Mouse (Mus musculus): ENCODE results near the gene Auts2. TPM values are rescaled to one million over a fixed set of nuclear protein-coding genes. Genes with fewer than 3 reads are reported as not detected.

The Auts2 gene
- polyA plus RNA-seq, 2 experiments, result 38.3 to 50.8 TPM

DNA sequence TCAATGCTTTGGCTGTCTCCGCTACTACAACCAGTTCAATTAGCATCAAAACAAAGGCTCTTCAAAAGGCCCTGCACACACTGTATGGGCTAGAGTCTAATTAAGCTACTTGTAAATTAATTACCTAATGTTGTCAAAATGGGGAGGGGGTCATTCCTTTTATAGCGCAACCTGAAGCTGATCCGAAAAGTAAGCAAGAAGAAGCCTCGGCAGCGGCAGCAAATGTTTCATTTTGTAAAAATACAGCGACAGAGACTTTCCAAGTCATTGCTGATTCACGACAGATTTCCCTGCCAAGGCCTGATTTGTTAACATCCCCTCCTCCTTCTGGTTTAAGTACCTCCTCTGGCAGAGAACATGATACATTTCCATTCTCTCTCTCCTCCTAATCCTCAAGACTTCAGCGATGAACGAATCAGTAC, 33.7 kb downstream of the Auts2 start:
- no peaks in the 10 kb centered on the region for H3K36me3 ChIP-seq (ENCODE audit: control insufficient read depth, insufficient read depth, low read length)
- no peak overlapping the region for H3K27ac ChIP-seq (replicated peaks; ENCODE audit: low read depth, low read length)
- TF ChIP-seq POLR2A (IDR thresholded peaks at IDR 0.05; ENCODE audit: borderline replicate concordance, extremely low read depth, insufficient read depth, insufficient read length), result no peak
- H3K27me3 ChIP-seq (ENCODE audit: control insufficient read depth, insufficient read depth, low read length), result no peaks in the 10 kb centered on the region
- no peak overlapping the region for H3K9ac ChIP-seq (ENCODE audit: low read depth, low read length, severe bottlenecking)
- no peak overlapping the region for H3K4me3 ChIP-seq (replicated peaks; ENCODE audit: low read length)
- WGBS, result 30% methylated on average over 9 of the region's 9 CpGs
- no peaks in the 10 kb centered on the region for H3K9me3 ChIP-seq (ENCODE audit: control insufficient read depth, low read length)
- ATAC-seq (ENCODE audit: low FRiP score, low read depth) (no peak), DNase-seq (ENCODE audit: low spot score) (no peak)
- H3K4me2 ChIP-seq (replicated peaks; ENCODE audit: low read depth, low read length, severe bottlenecking), result no peak overlapping the region
- H3K4me1 ChIP-seq (ENCODE audit: control insufficient read depth, insufficient read depth, low read length), result peaks cover 25% of the 10 kb centered on the region

DNA sequence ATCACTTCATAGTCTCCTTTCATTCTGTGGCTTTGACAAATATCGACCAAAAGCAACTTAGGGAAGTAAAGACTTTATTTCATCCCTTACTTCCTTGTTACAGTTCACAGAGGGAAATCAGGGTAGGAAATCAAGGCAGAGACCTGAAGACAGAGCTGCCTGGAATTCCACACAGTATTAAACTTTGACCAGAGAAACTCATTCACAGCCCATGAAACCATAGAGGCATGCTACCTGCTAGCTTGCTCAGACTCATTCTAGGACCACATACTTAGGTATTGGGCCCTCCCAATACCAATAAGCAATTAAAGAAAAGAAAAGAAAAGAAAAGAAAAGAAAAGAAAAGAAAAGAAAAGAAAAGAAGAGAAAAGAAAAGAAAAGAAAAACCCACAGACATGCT, 38.3 kb downstream of the Auts2 start:
- Histone ChIP-seq H3K9me3 (ENCODE audit: control insufficient read depth, low read length) (no peaks in the 10 kb centered on the region), H3K27me3 (ENCODE audit: control insufficient read depth, insufficient read depth, low read length) (no peaks in the 10 kb centered on the region), H3K36me3 (ENCODE audit: control insufficient read depth, insufficient read depth, low read length) (no peaks in the 10 kb centered on the region), H3K4me3 (replicated peaks; ENCODE audit: low read length) (no peak overlapping the region), H3K4me1 (ENCODE audit: control insufficient read depth, insufficient read depth, low read length) (peaks cover 42% of the 10 kb centered on the region), H3K9ac (ENCODE audit: low read depth, low read length, severe bottlenecking) (no peak overlapping the region), H3K4me2 (replicated peaks; ENCODE audit: low read depth, low read length, severe bottlenecking) (no peak overlapping the region), H3K27ac (replicated peaks; ENCODE audit: low read depth, low read length) (no peak overlapping the region)
- 90% methylated on average over 1 of the region's 1 CpGs for WGBS
- ATAC-seq (ENCODE audit: low FRiP score, low read depth) (no peak), DNase-seq (ENCODE audit: low spot score) (no peak)
- no peak for TF ChIP-seq POLR2A (IDR thresholded peaks at IDR 0.05; ENCODE audit: borderline replicate concordance, extremely low read depth, insufficient read depth, insufficient read length)

GRCm38 (mm10) chr5:132503431-132503830, 39.7 kb downstream of the Auts2 start:
- no peak for ATAC-seq (ENCODE audit: low FRiP score, low read depth)
- H3K27ac ChIP-seq (replicated peaks; ENCODE audit: low read depth, low read length), result no peak overlapping the region
- H3K4me3 ChIP-seq (replicated peaks; ENCODE audit: low read length), result no peak overlapping the region
- H3K4me2 ChIP-seq (replicated peaks; ENCODE audit: low read depth, low read length, severe bottlenecking), result no peak overlapping the region
- no peak for DNase-seq (ENCODE audit: low spot score)
- H3K9ac ChIP-seq (ENCODE audit: low read depth, low read length, severe bottlenecking), result no peak overlapping the region
- no peaks in the 10 kb centered on the region for H3K9me3 ChIP-seq (ENCODE audit: control insufficient read depth, low read length)
- 92% methylated on average over 2 of the region's 2 CpGs for WGBS
- H3K36me3 ChIP-seq (ENCODE audit: control insufficient read depth, insufficient read depth, low read length), result no peaks in the 10 kb centered on the region
- no peaks in the 10 kb centered on the region for H3K27me3 ChIP-seq (ENCODE audit: control insufficient read depth, insufficient read depth, low read length)
- peaks cover 38% of the 10 kb centered on the region for H3K4me1 ChIP-seq (ENCODE audit: control insufficient read depth, insufficient read depth, low read length)
- no peak for TF ChIP-seq POLR2A (IDR thresholded peaks at IDR 0.05; ENCODE audit: borderline replicate concordance, extremely low read depth, insufficient read depth, insufficient read length)

- 9% methylated on average over 5 of the region's 5 CpGs for WGBS
- Histone ChIP-seq H3K4me1 (ENCODE audit: control insufficient read depth, insufficient read depth, low read length) (peaks cover 34% of the 10 kb centered on the region), H3K27ac (replicated peaks; ENCODE audit: low read depth, low read length) (no peak overlapping the region), H3K4me2 (replicated peaks; ENCODE audit: low read depth, low read length, severe bottlenecking) (no peak overlapping the region), H3K36me3 (ENCODE audit: control insufficient read depth, insufficient read depth, low read length) (no peaks in the 10 kb centered on the region), H3K9me3 (ENCODE audit: control insufficient read depth, low read length) (no peaks in the 10 kb centered on the region), H3K9ac (ENCODE audit: low read depth, low read length, severe bottlenecking) (no peak overlapping the region), H3K27me3 (ENCODE audit: control insufficient read depth, insufficient read depth, low read length) (no peaks in the 10 kb centered on the region), H3K4me3 (replicated peaks; ENCODE audit: low read length) (no peak overlapping the region)
- TF ChIP-seq POLR2A (IDR thresholded peaks at IDR 0.05; ENCODE audit: borderline replicate concordance, extremely low read depth, insufficient read depth, insufficient read length), result no peak
- DNase-seq (ENCODE audit: low spot score), result no peak
- ATAC-seq (ENCODE audit: low FRiP score, low read depth), result no peak
Observed at GRCm38 (mm10) chr5:132502036-132502435, 41.1 kb downstream of the Auts2 start.

- Histone ChIP-seq H3K4me2 (replicated peaks; ENCODE audit: low read depth, low read length, severe bottlenecking) (0 out of 2 replicates have a peak overlapping the region, but pooled peaks have one; percentile 1), H3K9me3 (ENCODE audit: control insufficient read depth, low read length) (no peaks in the 10 kb centered on the region), H3K27me3 (ENCODE audit: control insufficient read depth, insufficient read depth, low read length) (no peaks in the 10 kb centered on the region), H3K27ac (replicated peaks; ENCODE audit: low read depth, low read length) (no peak overlapping the region), H3K4me1 (ENCODE audit: control insufficient read depth, insufficient read depth, low read length) (peaks cover 26% of the 10 kb centered on the region), H3K4me3 (replicated peaks; ENCODE audit: low read length) (no peak overlapping the region), H3K36me3 (ENCODE audit: control insufficient read depth, insufficient read depth, low read length) (no peaks in the 10 kb centered on the region), H3K9ac (ENCODE audit: low read depth, low read length, severe bottlenecking) (no peak overlapping the region)
- no peak for DNase-seq (ENCODE audit: low spot score)
- no peak for TF ChIP-seq POLR2A (IDR thresholded peaks at IDR 0.05; ENCODE audit: borderline replicate concordance, extremely low read depth, insufficient read depth, insufficient read length)
- WGBS, result 9% methylated on average over 3 of the region's 3 CpGs
- ATAC-seq (ENCODE audit: low FRiP score, low read depth), result no peak
Observed at GRCm38 (mm10) chr5:132500817-132501231, 42.3 kb downstream of the Auts2 start.

DNA sequence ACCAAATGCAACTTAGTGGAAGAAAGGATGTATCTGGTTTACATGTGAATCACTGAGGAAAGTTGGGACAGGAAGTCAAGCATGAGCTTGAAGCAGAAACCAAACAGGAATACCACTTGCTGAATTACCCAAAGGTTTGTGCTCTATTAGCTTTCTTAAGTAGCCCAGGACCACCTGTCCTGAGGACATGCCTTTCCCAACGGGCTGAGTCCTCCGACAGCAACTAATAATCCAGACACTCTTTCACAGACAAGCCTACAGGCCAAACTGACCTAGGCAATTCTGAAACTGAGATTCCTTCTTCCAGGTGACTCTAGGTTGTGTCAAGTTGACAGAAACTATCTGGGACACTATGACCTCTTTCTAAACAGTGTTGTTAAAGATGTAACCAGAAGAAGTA, 44.2 kb downstream of the Auts2 start:
- DNase-seq (ENCODE audit: low spot score), result no peak
- no peaks in the 10 kb centered on the region for H3K27me3 ChIP-seq (ENCODE audit: control insufficient read depth, insufficient read depth, low read length)
- WGBS, result 58% methylated on average over 2 of the region's 2 CpGs
- peaks cover 26% of the 10 kb centered on the region for H3K4me1 ChIP-seq (ENCODE audit: control insufficient read depth, insufficient read depth, low read length)
- no peaks in the 10 kb centered on the region for H3K9me3 ChIP-seq (ENCODE audit: control insufficient read depth, low read length)
- H3K4me3 ChIP-seq (replicated peaks; ENCODE audit: low read length), result no peak overlapping the region
- no peak overlapping the region for H3K27ac ChIP-seq (replicated peaks; ENCODE audit: low read depth, low read length)
- no peak for ATAC-seq (ENCODE audit: low FRiP score, low read depth)
- no peak overlapping the region for H3K9ac ChIP-seq (ENCODE audit: low read depth, low read length, severe bottlenecking)
- TF ChIP-seq POLR2A (IDR thresholded peaks at IDR 0.05; ENCODE audit: borderline replicate concordance, extremely low read depth, insufficient read depth, insufficient read length), result no peak
- no peaks in the 10 kb centered on the region for H3K36me3 ChIP-seq (ENCODE audit: control insufficient read depth, insufficient read depth, low read length)
- no peak overlapping the region for H3K4me2 ChIP-seq (replicated peaks; ENCODE audit: low read depth, low read length, severe bottlenecking)

Measured in limb, embryonic 14.5 days (tissue).